Mouse (Mus musculus) right cerebral cortex, postnatal 4 days (tissue): Measurements from ENCODE around the gene Gm36176.
A peak's percentile ranks its signal among the peaks of the same experiment; 100 is the strongest.
"Not testable (repeated sequence)": the region's sequence is repeated elsewhere in the genome, so short reads cannot be mapped to it uniquely, and the experiment has no call there.

Source experiments
- DNase-seq: peaks from one replicate; pipeline ENCODE4 v3.0.0-alpha.2; 2022

Gm36176 gene

GRCm38 (mm10) chr10:77846503-77846902, at the start of gene Gm36176:
TSS of gene Gm36176 (plus strand) at chr10:77846803.
- DNase-seq = no peak

GRCm38 (mm10) chr10:77797677-77798076, 48.9 kb upstream of the Gm36176 start:
- DNase-seq = no peak

GRCm38 (mm10) chr10:77798164-77798920, 48.3 kb upstream of the Gm36176 start:
- DNase-seq = not testable (repeated sequence)

DNA sequence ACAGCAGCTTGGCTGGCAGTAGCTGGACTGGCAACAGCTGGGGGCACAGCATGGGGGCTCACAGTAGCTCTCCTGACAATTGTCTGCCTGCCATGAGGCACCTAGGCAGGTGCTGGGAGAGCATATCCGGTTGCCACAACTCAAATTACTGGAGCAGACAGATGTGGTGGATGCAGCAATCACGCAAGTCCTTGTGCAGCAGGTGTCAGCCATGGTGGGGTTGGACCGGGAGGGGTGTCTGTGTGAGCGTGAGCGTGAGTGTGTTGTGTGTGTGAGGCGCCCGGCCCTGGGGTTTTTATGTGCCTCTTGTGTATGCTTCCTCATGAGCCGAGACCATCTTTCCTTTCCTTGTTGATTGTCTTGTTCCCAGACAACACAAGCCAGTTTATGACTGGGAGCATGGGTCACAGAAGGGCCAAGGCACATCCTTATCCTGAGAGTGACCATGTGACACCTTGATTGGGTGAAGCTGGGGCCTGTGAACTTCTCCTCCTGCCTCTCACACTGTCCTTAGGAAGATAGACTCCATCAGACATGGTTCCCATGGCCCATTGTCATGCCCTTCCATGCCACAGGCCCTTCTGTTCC, 47.6 kb upstream of the Gm36176 start, which contains the start of gene Gm19668:
Gene Gm19668, minus strand, starts transcription at position 213 of the 588 bp plus-strand sequence.
- DNase-seq = no peak

DNA sequence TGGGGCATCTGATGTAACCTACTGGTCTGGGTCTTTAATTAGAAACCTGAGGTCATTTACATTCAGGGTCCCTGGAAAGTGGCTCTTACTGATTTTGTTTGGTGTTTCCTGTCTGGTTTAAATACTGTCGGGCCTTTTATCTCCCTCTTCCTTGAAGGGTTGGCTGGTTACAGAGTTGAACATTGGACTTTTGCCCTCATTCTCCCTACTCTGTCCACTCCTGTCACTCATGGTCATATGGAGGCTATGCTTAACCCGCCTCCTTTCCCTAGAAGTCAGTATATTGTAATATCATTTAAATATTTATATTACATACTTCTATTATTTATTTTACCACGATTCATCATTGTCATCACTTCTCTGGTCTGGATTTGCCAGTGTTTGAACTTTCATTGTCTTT, 42.5 kb upstream of the Gm36176 start:
- no peak for DNase-seq

- DNase-seq = no peak
Observed at GRCm38 (mm10) chr10:77811743-77812142, 34.9 kb upstream of the Gm36176 start, which contains the start of gene Gm9507. TSS of gene Gm9507 (minus strand) at chr10:77811843.

DNA sequence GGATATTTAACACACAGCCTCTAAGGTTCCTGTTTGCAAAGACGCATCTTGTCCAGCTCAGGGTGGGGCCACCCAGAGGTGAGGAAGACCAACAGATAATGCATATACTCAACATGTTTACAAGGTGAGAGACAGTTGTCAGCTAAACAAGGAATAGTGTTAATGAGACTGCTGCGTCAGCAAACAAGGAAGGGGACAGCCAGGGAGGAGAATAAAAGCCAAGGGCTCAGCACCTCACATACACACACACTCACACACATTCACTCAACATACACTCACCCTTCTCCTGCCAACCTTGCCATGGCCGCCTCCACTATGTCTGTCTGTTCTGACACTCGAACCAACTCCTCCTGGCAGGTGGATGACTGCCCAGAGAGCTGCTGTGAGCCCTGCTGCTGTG, 32.2 kb upstream of the Gm36176 start, which contains the start of gene Gm2696:
Gene Gm2696, plus strand, starts transcription at position 301 of the 400 bp plus-strand sequence.
- no peak for DNase-seq

DNA sequence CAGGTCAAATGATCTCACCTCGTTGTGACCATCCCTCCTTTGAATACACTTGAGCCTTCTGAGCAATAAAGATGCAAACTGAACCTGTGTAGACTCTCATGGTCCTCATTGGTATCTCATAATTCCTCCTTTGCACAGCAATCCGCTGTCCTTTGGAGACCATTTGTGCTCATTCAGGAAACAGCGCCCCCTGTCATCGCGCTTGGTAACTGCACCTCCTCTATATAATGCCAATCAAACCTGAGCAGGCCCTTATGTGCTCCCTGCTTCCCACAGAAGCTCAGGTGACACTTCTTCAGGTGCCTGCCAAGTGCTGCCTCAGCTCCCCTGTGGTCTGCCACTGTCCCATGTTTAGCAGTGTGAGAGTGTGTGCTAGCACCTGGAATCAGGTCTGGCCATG, 31.1 kb upstream of the Gm36176 start:
- DNase-seq = peak; percentile 33

- no peak for DNase-seq
Observed at GRCm38 (mm10) chr10:77818523-77818922, 28.1 kb upstream of the Gm36176 start.

- DNase-seq = no peak
Observed at GRCm38 (mm10) chr10:77819203-77819602, 27.4 kb upstream of the Gm36176 start.

DNA sequence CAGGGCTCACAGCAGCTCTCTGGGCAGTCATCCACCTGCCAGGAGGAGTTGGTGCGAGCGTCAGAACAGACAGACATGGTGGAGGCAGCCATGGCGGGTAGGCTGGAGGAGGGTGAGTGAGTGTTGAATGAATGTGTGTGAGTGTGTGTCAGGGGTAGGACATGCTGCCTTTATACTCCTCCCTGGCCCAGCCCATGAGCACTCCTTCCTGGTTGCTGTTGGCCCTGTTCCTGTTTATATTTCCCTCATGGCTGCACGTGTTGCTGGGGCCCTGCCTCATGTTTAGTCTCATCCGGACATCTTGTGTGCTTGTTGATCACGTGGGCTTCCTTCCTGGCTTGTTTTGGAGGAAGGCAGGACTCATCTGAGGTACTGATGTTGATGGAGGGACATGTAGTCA, 19.7 kb upstream of the Gm36176 start, which contains the start of gene Krtap10-4:
Gene Krtap10-4, minus strand, starts transcription at position 145 of the 400 bp plus-strand sequence.
- DNase-seq = no peak

GRCm38 (mm10) chr10:77835647-77836046, 11.0 kb upstream of the Gm36176 start, which contains the start of gene Krtap10-10:
TSS of gene Krtap10-10 (plus strand) at chr10:77835947.
- no peak for DNase-seq

- no peak for DNase-seq
Observed at GRCm38 (mm10) chr10:77839006-77839405, 7.6 kb upstream of the Gm36176 start.

DNA sequence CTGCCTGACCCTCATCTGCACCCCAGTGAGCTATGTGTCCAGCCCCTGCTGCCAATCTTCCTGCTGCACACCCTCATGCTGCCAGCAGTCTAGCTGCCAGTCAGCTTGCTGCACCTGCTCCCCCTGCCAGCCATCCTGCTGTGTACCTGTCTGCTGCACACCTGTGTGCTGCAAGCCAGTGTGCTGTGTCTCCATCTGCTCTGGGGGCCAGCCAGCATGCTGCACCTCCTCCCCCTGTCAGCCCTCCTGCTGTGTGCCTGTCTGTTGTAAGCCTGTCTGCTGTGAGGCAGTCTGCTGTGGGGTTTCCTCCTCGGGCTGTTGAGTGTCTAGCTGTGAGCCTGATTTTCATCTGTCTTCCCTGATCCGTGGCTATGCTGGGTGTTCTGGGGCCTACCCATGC, 358 bp downstream of the Gm36176 start:
- no peak for DNase-seq

- DNase-seq = no peak
Observed at GRCm38 (mm10) chr10:77847538-77847937, 935 bp downstream of the Gm36176 start.

GRCm38 (mm10) chr10:77852559-77852958, 6.0 kb downstream of the Gm36176 start, which contains the start of gene Gm10318:
TSS of gene Gm10318 (plus strand) at chr10:77852859.
- DNase-seq = no peak

- DNase-seq = no peak
Observed at GRCm38 (mm10) chr10:77861675-77862074, 15.1 kb downstream of the Gm36176 start, which contains the start of gene Gm3285. TSS of gene Gm3285 (plus strand) at chr10:77861975.

- DNase-seq = no peak
Observed at GRCm38 (mm10) chr10:77864067-77864761, 17.6 kb downstream of the Gm36176 start.

DNA sequence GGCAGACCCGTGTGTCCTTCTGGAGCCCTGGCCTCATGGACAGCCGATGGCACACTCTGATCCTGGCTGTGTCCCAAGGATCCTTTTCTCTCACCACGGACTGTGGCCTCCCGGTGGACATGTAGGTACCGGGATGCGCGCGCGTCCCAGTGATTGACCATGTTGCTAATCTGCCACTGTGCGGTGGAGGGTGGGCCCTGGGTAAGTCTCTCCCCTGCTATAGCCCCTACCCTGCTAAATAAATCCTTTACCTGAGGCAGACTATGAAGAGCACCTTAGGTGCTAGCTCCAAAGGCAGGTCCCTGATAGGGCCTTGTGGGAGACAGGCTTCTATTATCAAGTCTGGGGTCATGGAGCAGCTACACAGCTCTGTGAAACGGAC, 18.1 kb downstream of the Gm36176 start:
- no peak for DNase-seq

DNA sequence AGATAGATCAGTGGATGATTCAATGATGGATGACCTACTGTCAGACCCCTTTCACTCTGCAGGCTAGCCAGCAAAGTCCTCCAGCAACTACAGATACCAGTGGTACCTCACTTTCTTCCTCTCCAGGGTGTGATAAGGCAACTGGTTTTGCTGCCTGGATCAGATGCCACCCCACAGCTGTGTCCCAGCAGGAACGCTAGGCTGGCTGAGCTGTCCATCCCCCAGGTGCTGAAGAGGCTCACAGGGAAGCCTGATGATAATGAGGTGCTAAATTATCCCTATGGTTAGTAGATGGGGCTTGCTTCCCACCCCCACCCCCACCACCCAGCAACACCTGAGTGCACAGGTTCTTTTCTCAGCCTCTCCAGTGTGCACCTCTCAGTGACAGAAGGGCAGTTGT, 20.9 kb downstream of the Gm36176 start:
- no peak for DNase-seq

GRCm38 (mm10) chr10:77869651-77870050, 23.0 kb downstream of the Gm36176 start:
- no peak for DNase-seq

- DNase-seq = no peak
Observed at GRCm38 (mm10) chr10:77878985-77879384, 32.4 kb downstream of the Gm36176 start.

GRCm38 (mm10) chr10:77880305-77880704, 33.7 kb downstream of the Gm36176 start:
- DNase-seq = no peak
